Mouse (Mus musculus): ENCODE measurements at regions not wholly inside any gene's neighbourhood (a gene's known extent, or its start where the extent isn't known, plus 50 kb on each side); places are given as distances from the start of the nearest gene placed in this dataset.

- Histone ChIP-seq H3K79me3 (ENCODE audit: low read depth) (no peaks in the 10 kb centered on the region), H3K79me2 (ENCODE audit: control insufficient read depth, insufficient read depth) (no peaks in the 10 kb centered on the region), H3ac (ENCODE audit: control insufficient read depth, insufficient read length, low read depth) (no peak overlapping the region), H3K4me3 (ENCODE audit: insufficient read depth, poor library complexity, severe bottlenecking) (no peak overlapping the region), H3K36me3 (ENCODE audit: control insufficient read depth, insufficient read depth) (no peaks in the 10 kb centered on the region), H3K27me3 (ENCODE audit: control insufficient read depth, insufficient read depth, insufficient read length) (no peaks in the 10 kb centered on the region)
- TF ChIP-seq CEBPB (IDR thresholded peaks at IDR 0.05; ENCODE audit: low read depth) (no peak), CTCF (IDR thresholded peaks at IDR 0.05; ENCODE audit: control insufficient read depth, insufficient read depth, insufficient read length) (no peak), MYOG (IDR thresholded peaks at IDR 0.05; ENCODE audit: control insufficient read depth, extremely low read depth, insufficient read length) (no peak), USF1 (IDR thresholded peaks at IDR 0.05; ENCODE audit: low read depth) (no peak), FOSL1 (IDR thresholded peaks at IDR 0.05; ENCODE audit: insufficient read depth, low read length, poor library complexity, severe bottlenecking) (no peak), MYOD1 (IDR thresholded peaks at IDR 0.05; ENCODE audit: control insufficient read depth, insufficient read length, low read depth) (no peak), MAX (IDR thresholded peaks at IDR 0.05) (no peak)
These were observed 328.4 kb upstream of the Tmc3 start for GRCm38 (mm10) chr7:83256236-83256784.

- no peak overlapping the region for H3K4me3 ChIP-seq (ENCODE audit: insufficient read depth, poor library complexity, severe bottlenecking)
These were observed 326.3 kb upstream of the Tmc3 start for GRCm38 (mm10) chr7:83258363-83258916.

DNA sequence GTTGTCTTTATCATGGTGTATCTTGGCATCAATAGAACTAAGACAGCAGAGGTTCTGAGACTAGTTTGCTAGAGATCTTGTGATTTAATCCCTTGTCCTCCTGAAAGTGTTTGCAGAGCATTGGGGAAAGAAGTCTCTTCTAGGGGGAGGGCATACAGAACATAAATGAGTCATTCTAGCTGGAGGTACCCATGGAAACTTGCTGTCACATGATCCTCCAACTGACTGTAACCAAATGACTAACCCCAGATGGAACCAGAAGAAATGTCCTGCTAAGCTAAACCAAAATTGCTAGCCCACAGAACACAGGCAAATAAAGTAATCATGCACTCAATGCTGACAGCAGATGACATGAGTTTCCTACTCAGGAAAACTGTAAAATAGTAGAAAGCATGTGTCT is 323.2 kb upstream of the Tmc3 start:
- TF ChIP-seq MYOG (IDR thresholded peaks at IDR 0.05; ENCODE audit: control insufficient read depth, extremely low read depth, insufficient read length) = no peak
- peak; percentile 83 for TF ChIP-seq USF1 (IDR thresholded peaks at IDR 0.05; ENCODE audit: low read depth)
- Histone ChIP-seq H3K4me3 (ENCODE audit: insufficient read depth, poor library complexity, severe bottlenecking) (no peak overlapping the region), H3K27me3 (ENCODE audit: control insufficient read depth, insufficient read depth, insufficient read length) (no peaks in the 10 kb centered on the region), H3K79me3 (ENCODE audit: low read depth) (no peaks in the 10 kb centered on the region), H3K79me2 (ENCODE audit: control insufficient read depth, insufficient read depth) (no peaks in the 10 kb centered on the region), H3ac (ENCODE audit: control insufficient read depth, insufficient read length, low read depth) (no peak overlapping the region), H3K36me3 (ENCODE audit: control insufficient read depth, insufficient read depth) (no peaks in the 10 kb centered on the region)

More at GRCm38 (mm10) chr7:83258363-83258916, 326.3 kb upstream of the Tmc3 start:
- TF ChIP-seq MAX (IDR thresholded peaks at IDR 0.05) = no peak
- no peak for TF ChIP-seq MYOD1 (IDR thresholded peaks at IDR 0.05; ENCODE audit: control insufficient read depth, insufficient read length, low read depth)
- TF ChIP-seq USF1 (IDR thresholded peaks at IDR 0.05; ENCODE audit: low read depth) = no peak
- no peak for TF ChIP-seq MYOG (IDR thresholded peaks at IDR 0.05; ENCODE audit: control insufficient read depth, extremely low read depth, insufficient read length)
- no peak for TF ChIP-seq CTCF (IDR thresholded peaks at IDR 0.05; ENCODE audit: control insufficient read depth, insufficient read depth, insufficient read length)
- TF ChIP-seq FOSL1 (IDR thresholded peaks at IDR 0.05; ENCODE audit: insufficient read depth, low read length, poor library complexity, severe bottlenecking) = no peak
- no peak for TF ChIP-seq CEBPB (IDR thresholded peaks at IDR 0.05; ENCODE audit: low read depth)
- Histone ChIP-seq H3K27me3 (ENCODE audit: control insufficient read depth, insufficient read depth, insufficient read length) (no peaks in the 10 kb centered on the region), H3K79me2 (ENCODE audit: control insufficient read depth, insufficient read depth) (no peaks in the 10 kb centered on the region), H3ac (ENCODE audit: control insufficient read depth, insufficient read length, low read depth) (no peak overlapping the region), H3K79me3 (ENCODE audit: low read depth) (no peaks in the 10 kb centered on the region), H3K36me3 (ENCODE audit: control insufficient read depth, insufficient read depth) (no peaks in the 10 kb centered on the region)

DNA sequence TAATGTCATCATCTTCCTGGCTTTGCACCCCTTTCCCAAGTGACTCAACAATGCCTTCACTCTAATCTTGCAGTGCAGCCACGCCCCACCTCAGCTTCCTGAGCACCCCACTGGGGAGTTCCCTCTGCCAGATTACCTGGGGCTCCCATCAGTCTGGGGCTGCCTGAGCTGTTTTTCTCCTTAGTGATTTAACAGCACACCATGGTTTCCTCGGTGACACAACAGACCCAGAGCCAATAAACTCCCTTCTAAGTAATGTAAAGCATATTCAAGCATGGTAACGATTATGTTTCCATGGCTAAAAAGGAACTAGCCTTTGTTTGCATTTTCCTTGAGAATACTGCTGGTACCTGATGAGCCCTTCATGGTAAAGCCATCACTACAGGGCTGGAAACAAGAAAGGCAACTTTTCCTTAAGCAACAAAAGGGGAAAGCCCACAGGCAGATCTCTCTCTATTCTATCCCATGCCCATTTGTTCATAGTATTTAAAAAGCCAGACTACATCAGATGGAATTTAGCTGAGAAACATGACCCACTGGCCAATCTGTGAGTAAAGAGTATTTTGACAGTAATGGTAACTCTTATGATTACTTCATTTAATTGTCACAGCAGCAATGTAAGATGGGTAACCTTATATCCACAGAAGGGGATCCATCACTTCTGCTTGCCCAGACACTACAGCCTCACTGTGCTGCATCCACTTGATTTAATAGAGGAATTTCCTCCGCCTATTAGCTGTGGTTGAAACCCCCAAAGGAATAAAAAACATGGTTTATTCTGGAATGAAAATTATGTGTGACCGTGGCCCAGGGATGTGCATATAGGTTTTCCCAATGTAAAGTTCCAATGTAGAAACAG is 294.6 kb upstream of the Tmc3 start:
- Histone ChIP-seq H3K36me3 (ENCODE audit: control insufficient read depth, insufficient read depth) (no peaks in the 10 kb centered on the region), H3K4me3 (ENCODE audit: insufficient read depth, poor library complexity, severe bottlenecking) (no peak overlapping the region), H3K27me3 (ENCODE audit: control insufficient read depth, insufficient read depth, insufficient read length) (no peaks in the 10 kb centered on the region), H3K79me3 (ENCODE audit: low read depth) (no peaks in the 10 kb centered on the region), H3ac (ENCODE audit: control insufficient read depth, insufficient read length, low read depth) (no peak overlapping the region), H3K79me2 (ENCODE audit: control insufficient read depth, insufficient read depth) (no peaks in the 10 kb centered on the region)
- TF ChIP-seq USF1 (IDR thresholded peaks at IDR 0.05; ENCODE audit: low read depth) (no peak), FOSL1 (IDR thresholded peaks at IDR 0.05; ENCODE audit: insufficient read depth, low read length, poor library complexity, severe bottlenecking) (no peak), MYOG (IDR thresholded peaks at IDR 0.05; ENCODE audit: control insufficient read depth, extremely low read depth, insufficient read length) (no peak), CTCF (IDR thresholded peaks at IDR 0.05; ENCODE audit: control insufficient read depth, insufficient read depth, insufficient read length) (no peak), CEBPB (IDR thresholded peaks at IDR 0.05; ENCODE audit: low read depth) (no peak), MAX (IDR thresholded peaks at IDR 0.05) (no peak), MYOD1 (IDR thresholded peaks at IDR 0.05; ENCODE audit: control insufficient read depth, insufficient read length, low read depth) (no peak)

GRCm38 (mm10) chr7:83307112-83307511 is 277.6 kb upstream of the Tmc3 start:
- Histone ChIP-seq H3K36me3 (ENCODE audit: control insufficient read depth, insufficient read depth) (no peaks in the 10 kb centered on the region), H3K27me3 (ENCODE audit: control insufficient read depth, insufficient read depth, insufficient read length) (no peaks in the 10 kb centered on the region), H3K4me3 (ENCODE audit: insufficient read depth, poor library complexity, severe bottlenecking) (no peak overlapping the region), H3K79me3 (ENCODE audit: low read depth) (no peaks in the 10 kb centered on the region), H3ac (ENCODE audit: control insufficient read depth, insufficient read length, low read depth) (no peak overlapping the region), H3K79me2 (ENCODE audit: control insufficient read depth, insufficient read depth) (no peaks in the 10 kb centered on the region)
- no peak for TF ChIP-seq CEBPB (IDR thresholded peaks at IDR 0.05; ENCODE audit: low read depth)

GRCm38 (mm10) chr7:83312172-83312571 is 272.6 kb upstream of the Tmc3 start:
- Histone ChIP-seq H3K36me3 (ENCODE audit: control insufficient read depth, insufficient read depth) (no peaks in the 10 kb centered on the region), H3K79me3 (ENCODE audit: low read depth) (no peaks in the 10 kb centered on the region), H3K4me3 (ENCODE audit: insufficient read depth, poor library complexity, severe bottlenecking) (no peak overlapping the region), H3K79me2 (ENCODE audit: control insufficient read depth, insufficient read depth) (no peaks in the 10 kb centered on the region), H3K27me3 (ENCODE audit: control insufficient read depth, insufficient read depth, insufficient read length) (no peaks in the 10 kb centered on the region), H3ac (ENCODE audit: control insufficient read depth, insufficient read length, low read depth) (no peak overlapping the region)
- TF ChIP-seq CTCF (IDR thresholded peaks at IDR 0.05; ENCODE audit: control insufficient read depth, insufficient read depth, insufficient read length) = no peak
- no peak for TF ChIP-seq USF1 (IDR thresholded peaks at IDR 0.05; ENCODE audit: low read depth)
- TF ChIP-seq FOSL1 (IDR thresholded peaks at IDR 0.05; ENCODE audit: insufficient read depth, low read length, poor library complexity, severe bottlenecking) = no peak
- TF ChIP-seq MYOD1 (IDR thresholded peaks at IDR 0.05; ENCODE audit: control insufficient read depth, insufficient read length, low read depth) = no peak
- no peak for TF ChIP-seq MYOG (IDR thresholded peaks at IDR 0.05; ENCODE audit: control insufficient read depth, extremely low read depth, insufficient read length)
- no peak for TF ChIP-seq CEBPB (IDR thresholded peaks at IDR 0.05; ENCODE audit: low read depth)
- TF ChIP-seq MAX (IDR thresholded peaks at IDR 0.05) = no peak

Data from C2C12 (cell line).